Mouse (Mus musculus) bone marrow, adult 2 months (tissue): ENCODE measurements around the gene Slc17a7. TPM values are rescaled to one million over a fixed set of nuclear protein-coding genes. Genes with fewer than 3 reads are reported as not detected.

Experiments
- H3K27ac ChIP-seq: fragments of 200-500 bp; 2 replicates; pipeline ENCODE4 v1.5.1; 2012; ENCODE audit warnings: low read depth, mild to moderate bottlenecking, control low read depth, inconsistent platforms, low read length; ENCODE audit not compliant: control insufficient read depth, poor library complexity, insufficient read depth
- H3K4me1 ChIP-seq: fragments of 200-500 bp; 2 replicates; pipeline ENCODE4 v1.6.1; 2011; ENCODE audit warnings: low read length; ENCODE audit not compliant: control insufficient read depth, insufficient read depth
- H3K4me3 ChIP-seq: fragments of 200-500 bp; replicated peaks from 2 replicates; pipeline ENCODE3; 2011; ENCODE audit warnings: mild to moderate bottlenecking, low read depth, low read length, control low read depth; ENCODE audit not compliant: control insufficient read depth
- CTCF ChIP-seq: fragments of 200-500 bp; IDR thresholded peaks from 2 replicates; pipeline ENCODE4 v1.5.1; 2011; ENCODE audit warnings: low read length, control low read depth; ENCODE audit not compliant: control insufficient read depth, insufficient read depth
- POLR2A ChIP-seq: fragments of 200-500 bp; IDR thresholded peaks from 2 replicates; pipeline ENCODE4 v1.6.1; 2011; ENCODE audit warnings: low read depth, mild to moderate bottlenecking, control low read depth, low read length, borderline replicate concordance; ENCODE audit not compliant: control insufficient read depth
- WGBS: fragments of 180-500 bp; shearing (Covaris S2); methylation state at CpG from one replicate; pipeline ENCODE4 v1.1.7; 2018; 5-methylcytosine and 5-hydroxymethylcytosine counted together
- polyA plus RNA-seq: library from polyadenylated mRNA; stranded (reverse); fragments of >200 nt; gene quantifications from 2 replicates; pipeline ENCODE4 v1.2.4, GENCODE M21; 2011; ENCODE audit warnings: low replicate concordance; ENCODE audit not compliant: missing spikeins, insufficient read depth, insufficient read length

Slc17a7 gene
- 1.3 TPM in 1 of 2 replicates, not detected in the other for polyA plus RNA-seq

DNA sequence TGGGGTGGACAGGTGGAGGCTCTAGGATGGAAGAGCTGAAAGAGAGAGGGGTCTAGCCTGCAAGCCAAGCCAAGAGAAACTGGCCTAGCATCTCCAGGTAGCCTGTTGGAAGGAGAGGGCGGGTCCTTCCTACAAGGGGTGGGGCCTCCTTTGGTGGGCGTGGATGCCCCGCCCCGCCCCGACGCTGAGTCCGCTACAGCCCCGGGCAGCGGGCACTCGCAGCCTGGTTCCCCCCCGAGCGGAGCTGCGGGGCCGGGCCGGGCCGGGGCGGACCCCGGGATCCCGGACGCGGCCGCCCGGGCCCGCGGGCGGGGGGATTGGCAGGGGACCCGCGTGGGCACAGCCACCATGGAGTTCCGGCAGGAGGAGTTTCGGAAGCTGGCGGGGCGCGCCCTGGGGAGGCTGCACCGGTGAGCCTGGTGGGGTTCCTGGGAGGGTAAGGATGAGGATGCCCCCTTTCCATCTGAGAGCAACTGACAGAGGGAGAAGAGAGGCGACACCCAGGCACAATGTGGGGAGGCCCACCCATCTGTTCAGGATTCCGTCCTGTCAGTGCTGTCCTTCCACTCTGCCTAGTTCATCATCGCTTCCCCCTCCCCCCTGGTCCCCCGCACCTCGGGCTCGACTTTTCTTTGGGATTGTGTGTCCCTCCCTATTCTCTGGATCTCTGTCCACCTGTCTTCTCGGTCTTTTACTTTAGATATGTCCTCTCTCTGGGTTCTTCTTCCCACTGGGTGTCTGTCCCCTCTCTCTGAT lies at the start of gene Slc17a7:
Slc17a7 (plus strand) TSS at position 215 of the 756 bp plus-strand sequence.
- WGBS, result 5% methylated on average over 41 of the region's 41 CpGs
- TF ChIP-seq CTCF (no peak), POLR2A (no peak)
- H3K27ac ChIP-seq, result no peak within 1 kb of the TSS
- H3K4me1 ChIP-seq, result no peaks in the 10 kb centered on the region
- no peak within 1 kb of the TSS for H3K4me3 ChIP-seq

- TF ChIP-seq CTCF (no peak), POLR2A (no peak)
- no peak overlapping the region for H3K27ac ChIP-seq
- 71% methylated on average over 8 of the region's 8 CpGs for WGBS
- peaks cover 5% of the 10 kb centered on the region; the same call in 1 of the 2 replicates for H3K4me1 ChIP-seq
- H3K4me3 ChIP-seq, result no peak overlapping the region
Measured at GRCm38 (mm10) chr7:45117566-45117965, 46.2 kb upstream of the Slc17a7 start.

GRCm38 (mm10) chr7:45118336-45118735 lies 45.4 kb upstream of the Slc17a7 start:
- Histone ChIP-seq H3K27ac (peak overlapping the region; percentile 11; the same call in 1 of the 2 replicates), H3K4me3 (no peak overlapping the region), H3K4me1 (peaks cover 9% of the 10 kb centered on the region; the same call in 1 of the 2 replicates)
- no peak for TF ChIP-seq POLR2A
- no peak for TF ChIP-seq CTCF
- 72% methylated on average over 6 of the region's 6 CpGs for WGBS

GRCm38 (mm10) chr7:45119780-45120709 lies 43.7 kb upstream of the Slc17a7 start:
- peaks cover 11% of the 10 kb centered on the region; the same call in 1 of the 2 replicates for H3K4me1 ChIP-seq

DNA sequence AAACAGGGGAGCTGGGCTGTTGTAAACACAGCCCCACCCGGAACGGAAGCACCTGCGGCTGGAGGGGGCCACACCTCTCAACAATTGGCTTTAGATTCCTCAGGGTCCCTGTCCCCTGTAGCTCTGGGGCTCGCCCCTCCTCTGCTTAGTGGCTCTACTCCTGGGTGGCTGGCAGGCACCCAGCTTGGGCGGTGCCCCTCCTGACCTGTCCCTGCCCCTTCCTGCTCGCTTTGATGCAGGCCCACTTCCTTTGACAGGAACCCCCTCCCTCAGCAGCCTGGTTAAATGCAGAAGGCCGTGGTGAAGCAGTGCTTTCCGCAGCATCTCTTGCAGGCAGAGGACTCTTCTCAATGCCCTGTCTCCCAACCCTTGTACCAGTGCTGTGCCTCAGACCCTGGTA lies 42.3 kb upstream of the Slc17a7 start:
- peak overlapping the region; percentile 76 for H3K27ac ChIP-seq
- 9% methylated on average over 8 of the region's 8 CpGs for WGBS
- TF ChIP-seq POLR2A (peak; percentile 17; the same call in 1 of the 2 replicates), CTCF (no peak)
- peaks cover 11% of the 10 kb centered on the region; the same call in 1 of the 2 replicates for H3K4me1 ChIP-seq
- peak overlapping the region; percentile 25 for H3K4me3 ChIP-seq

More at GRCm38 (mm10) chr7:45119780-45120709, 43.7 kb upstream of the Slc17a7 start:
- Histone ChIP-seq H3K4me3 (peak overlapping the region; percentile 36), H3K27ac (peak overlapping the region; percentile 76)
- TF ChIP-seq CTCF (no peak), POLR2A (no peak)
- WGBS, result 67% methylated on average over 5 of the region's 5 CpGs

DNA sequence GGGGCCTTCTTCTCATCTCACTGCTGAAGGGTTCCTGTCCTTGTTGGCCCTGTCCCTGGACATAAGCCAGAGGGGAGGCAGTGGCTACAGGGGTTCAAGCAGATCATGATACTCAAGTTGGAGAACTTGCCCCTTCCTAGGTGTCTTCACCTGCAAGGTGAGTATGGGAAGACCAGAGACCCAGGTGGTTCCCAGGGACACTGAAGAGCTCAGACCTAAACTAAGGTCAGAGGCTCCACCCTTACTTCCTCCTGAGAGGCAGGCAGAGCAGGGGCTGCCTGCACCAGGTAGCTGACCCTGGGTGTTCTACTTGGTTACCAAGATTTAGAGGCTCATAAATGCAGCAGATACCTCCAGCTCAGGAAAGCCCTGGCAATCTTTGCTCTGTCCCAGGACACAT lies 41.8 kb upstream of the Slc17a7 start:
- TF ChIP-seq POLR2A (no peak), CTCF (no peak)
- Histone ChIP-seq H3K27ac (peak overlapping the region; percentile 76), H3K4me1 (peaks cover 13% of the 10 kb centered on the region; the same call in 1 of the 2 replicates), H3K4me3 (peak overlapping the region; percentile 25)

DNA sequence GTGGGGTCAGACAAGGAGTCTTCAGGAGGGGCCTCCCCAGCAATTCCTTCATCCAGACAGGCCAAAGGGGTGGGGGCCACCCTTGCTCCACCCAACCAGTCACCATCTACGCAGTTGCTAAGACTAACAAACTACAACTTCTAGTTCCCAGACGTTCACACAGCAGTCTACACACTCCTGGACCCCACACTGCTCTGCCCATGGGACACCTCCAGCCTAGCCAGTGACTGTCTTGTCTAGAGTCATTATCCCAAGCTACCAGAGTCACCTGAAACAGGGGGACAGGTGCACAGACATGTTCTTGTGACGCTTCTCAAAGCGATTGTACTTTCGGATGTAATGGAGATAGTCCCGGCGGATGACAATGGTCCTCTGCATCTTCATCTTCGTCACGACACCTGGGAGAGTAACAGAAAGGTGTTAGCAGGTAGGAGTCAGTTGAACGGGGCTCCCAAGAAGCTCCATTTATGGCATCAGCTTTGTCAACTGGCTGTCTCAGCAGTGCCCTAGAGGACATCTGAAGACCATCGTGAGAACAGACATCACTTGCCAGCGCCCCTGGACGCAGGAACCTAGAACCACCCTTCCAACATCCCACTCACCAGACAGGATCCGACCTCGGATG lies 41.1 kb upstream of the Slc17a7 start:
- TF ChIP-seq CTCF, result no peak
- TF ChIP-seq POLR2A, result no peak
- 70% methylated on average over 15 of the region's 15 CpGs for WGBS
- Histone ChIP-seq H3K27ac (peak overlapping the region; percentile 34), H3K4me1 (peaks cover 14% of the 10 kb centered on the region; the same call in 1 of the 2 replicates), H3K4me3 (peak overlapping the region; percentile 51)
